ENCODE assay signal across 14 mouse cellular contexts in genomic region chr7:73330754-73331153, GRCm38 (mm10). TPM values are rescaled to one million over a fixed set of nuclear protein-coding genes. Genes with fewer than 3 reads are reported as not detected.
A peak's percentile ranks its signal among the peaks of the same experiment; 100 is the strongest.
DNase-seq lines count a peak whose midpoint lies in the region; ATAC-seq lines count a peak whose summit lies in the region.
"Had no signal": no experiment of that assay in that cellular context is flagged by ENCODE, and none has a peak within 500 bp of the region (broad histone marks: within the 10 kb centered on the region; RNA-seq: fewer than 3 reads in every experiment).

No protein-coding gene starts in this region.

- no peak overlapping the region for H3K4me3 ChIP-seq in liver, embryonic 11.5 days (ENCODE audit: low read depth, low read length)
- H3K4me3 ChIP-seq: limb, embryonic 12.5 days; lung, embryonic 15.5 days had no signal

- 87% methylated on average over 12 of the region's 12 CpGs for WGBS in liver, embryonic 11.5 days

- H3K27me3 ChIP-seq in liver, embryonic 11.5 days (replicated peaks; ENCODE audit: control insufficient read depth, insufficient read depth, low read length) = no peaks in the 10 kb centered on the region
- H3K27me3 ChIP-seq: lung, embryonic 15.5 days had no signal

- H3K9ac ChIP-seq in liver, embryonic 11.5 days (ENCODE audit: low read depth, low read length) = no peak overlapping the region
- H3K9ac ChIP-seq: limb, embryonic 12.5 days; lung, embryonic 15.5 days had no signal

- H3K27ac ChIP-seq in liver, embryonic 11.5 days (ENCODE audit: low read depth, low read length) = no peak overlapping the region
- H3K27ac ChIP-seq: limb, embryonic 12.5 days; lung, embryonic 15.5 days had no signal

- H3K4me2 ChIP-seq in liver, embryonic 11.5 days = no peak overlapping the region
- H3K4me2 ChIP-seq: limb, embryonic 12.5 days; lung, embryonic 15.5 days had no signal

- no peak for ATAC-seq in liver, embryonic 11.5 days (replicated peaks; ENCODE audit: low FRiP score)

- DNase-seq in layer of hippocampus, adult 11-12 months (ENCODE audit: low spot score) = peak; percentile 30
- no peak for DNase-seq in layer of hippocampus, adult 9-10 months (ENCODE audit: low spot score)
- DNase-seq in frontal cortex, adult 2 months (ENCODE audit: extremely low spot score in 1 of 2, low spot score in 1 of 2) = peak; percentile 66 to 75
- DNase-seq in layer of hippocampus, adult 8-10 months (ENCODE audit: low spot score in 2 of 2) = peak; percentile 30 to 45
- DNase-seq in skeletal muscle tissue, adult 2 months (ENCODE audit: low read depth, low spot score) = peak; percentile 83
- no peak for DNase-seq in embryo, embryonic 11 days
- DNase-seq in urinary bladder, adult 18-20 months (ENCODE audit: low spot score in 2 of 2) = no peak
- DNase-seq in liver, embryonic 11.5 days (ENCODE audit: low spot score) = no peak
- DNase-seq: midbrain, embryonic 14.5 days; spleen, adult 18-20 months; thymus, postnatal 4 days had no signal

- no peaks in the 10 kb centered on the region for H3K36me3 ChIP-seq in liver, embryonic 11.5 days (ENCODE audit: control insufficient read depth, insufficient read depth, low read length)
- H3K36me3 ChIP-seq: limb, embryonic 12.5 days; lung, embryonic 15.5 days had no signal

- no peaks in the 10 kb centered on the region for H3K4me1 ChIP-seq in liver, embryonic 11.5 days (replicated peaks; ENCODE audit: control insufficient read depth, insufficient read depth, low read length)

- no peaks in the 10 kb centered on the region for H3K9me3 ChIP-seq in liver, embryonic 11.5 days (ENCODE audit: control insufficient read depth, low read length)
- H3K9me3 ChIP-seq: limb, embryonic 12.5 days; lung, embryonic 15.5 days had no signal

RNA-seq across cellular contexts. Expression of gene Rgma, which starts 44.6 kb away (rescaled TPM):
- 27.9 and 31.7 TPM in 2 replicates for polyA plus RNA-seq in frontal cortex, adult 2 months (2012; rRNA removed)
- 10 to 100 TPM; 49.5 to 64.5 (median 55.7) TPM for total RNA-seq in layer of hippocampus, adult 8-10 months (2022)
- 2.8 and 3.0 TPM in 2 replicates for polyA plus RNA-seq in liver, embryonic 11.5 days (2014; fragmentation: Nextera tagmentation; extraction: Ambion mirVana)
- total RNA-seq: hematopoietic stem cell, adult 5-6 weeks had no signal

Comparison
In these comparisons a context has a peak if more than half of its experiments do, and no peak if none do; other contexts are left out.
1. DNase-seq: peak in layer of hippocampus, adult 11-12 months (single experiment), frontal cortex, adult 2 months (2 of 2), layer of hippocampus, adult 8-10 months (2 of 2) and skeletal muscle tissue, adult 2 months (single experiment); none in layer of hippocampus, adult 9-10 months (single experiment), embryo, embryonic 11 days (single experiment), urinary bladder, adult 18-20 months (0 of 2) and liver, embryonic 11.5 days (single experiment).